Mouse (Mus musculus): ENCODE results near the gene Tsr2. TPM values are rescaled to one million over a fixed set of nuclear protein-coding genes. Genes with fewer than 3 reads are reported as not detected.

The Tsr2 gene
- total RNA-seq (2021): 10 to 100 TPM; 72.6 to 75.3 TPM

- intact Hi-C loops (cut with DNase I): loop anchor here (5.0 kb wide), 1 partner anchor 79 kb away; the partner anchor contains the start of gene Gnl3l
- peak; percentile 71 to 72 for DNase-seq (ENCODE audit: low spot score in 2 of 2)
These were observed at the start of gene Tsr2 for GRCm38 (mm10) chrX:151096171-151097058. Gene Tsr2, minus strand, starts transcription at chrX:151096543.

GRCm38 (mm10) chrX:151132785-151133184 lies 36.4 kb upstream of the Tsr2 start:
- intact Hi-C loops (cut with DNase I): no loop called here
- no peak for DNase-seq (ENCODE audit: low spot score in 2 of 2)

DNA sequence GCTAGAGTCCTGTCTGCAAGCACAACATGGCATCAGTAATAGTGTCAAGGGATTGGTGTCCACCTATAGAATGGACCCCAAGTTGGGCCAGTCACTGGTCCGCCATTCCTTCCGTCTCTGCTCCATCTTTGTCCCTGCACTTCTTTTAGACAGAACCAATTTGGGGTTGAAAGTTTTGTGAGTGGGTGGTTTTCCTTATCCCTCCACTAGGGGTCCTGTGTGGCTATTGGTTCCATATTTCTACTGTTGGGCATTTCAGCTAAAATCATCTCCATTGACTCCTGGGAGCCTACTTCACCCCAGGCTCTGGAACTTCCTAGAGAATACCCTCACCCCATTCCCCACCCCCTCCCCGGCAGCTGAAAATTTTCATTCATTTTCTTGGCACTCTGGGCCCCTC lies 34.1 kb upstream of the Tsr2 start:
- DNase-seq (ENCODE audit: low spot score in 2 of 2): no peak
- intact Hi-C loops (cut with DNase I): no loop called here

DNA sequence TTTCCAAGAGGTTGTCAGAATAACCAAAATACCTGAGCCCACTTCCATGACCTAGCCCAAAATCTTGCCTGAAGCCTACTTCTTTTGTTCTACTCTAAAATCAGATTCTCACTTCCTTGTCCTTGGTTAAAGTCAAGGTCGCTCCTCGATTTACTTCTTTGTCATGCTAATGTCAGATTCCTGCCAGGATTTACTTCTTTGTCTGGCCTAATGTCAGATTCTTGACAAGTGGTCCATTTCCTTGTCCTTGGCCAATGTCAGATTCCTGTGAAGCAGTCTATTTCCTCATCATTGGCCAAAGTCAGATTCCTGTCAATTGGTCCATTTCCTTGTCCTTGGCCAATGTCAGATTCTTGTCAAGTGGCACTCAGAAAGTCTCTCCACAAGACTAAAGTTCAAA lies 27.6 kb upstream of the Tsr2 start:
- DNase-seq (ENCODE audit: low spot score in 2 of 2): no peak
- intact Hi-C loops (cut with DNase I): no loop called here

DNA sequence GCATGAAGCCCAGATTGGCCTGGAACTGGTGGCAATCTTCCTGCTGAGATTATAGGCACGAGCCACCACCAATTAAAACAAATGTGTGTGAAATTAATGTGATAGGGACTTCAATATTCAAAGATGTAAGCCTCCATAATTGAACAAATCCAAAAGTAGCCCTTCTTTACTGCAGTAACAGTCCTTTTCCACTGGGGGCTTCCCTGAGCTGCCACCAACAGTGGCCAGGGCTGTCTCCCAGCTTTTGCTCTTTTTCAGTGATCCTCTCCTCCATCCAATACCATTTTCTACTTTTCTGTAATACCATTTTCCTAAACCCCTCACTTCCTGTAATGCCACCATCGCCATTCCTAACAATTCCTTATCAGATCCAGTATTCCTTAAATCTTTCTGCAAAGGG lies 21.1 kb upstream of the Tsr2 start:
- intact Hi-C loops (cut with DNase I): no loop called here
- DNase-seq (ENCODE audit: low spot score in 2 of 2): no peak

GRCm38 (mm10) chrX:151116795-151117194 lies 20.5 kb upstream of the Tsr2 start:
- DNase-seq (ENCODE audit: low spot score in 2 of 2): peak in 1 of 2 experiments; percentile 9

DNA sequence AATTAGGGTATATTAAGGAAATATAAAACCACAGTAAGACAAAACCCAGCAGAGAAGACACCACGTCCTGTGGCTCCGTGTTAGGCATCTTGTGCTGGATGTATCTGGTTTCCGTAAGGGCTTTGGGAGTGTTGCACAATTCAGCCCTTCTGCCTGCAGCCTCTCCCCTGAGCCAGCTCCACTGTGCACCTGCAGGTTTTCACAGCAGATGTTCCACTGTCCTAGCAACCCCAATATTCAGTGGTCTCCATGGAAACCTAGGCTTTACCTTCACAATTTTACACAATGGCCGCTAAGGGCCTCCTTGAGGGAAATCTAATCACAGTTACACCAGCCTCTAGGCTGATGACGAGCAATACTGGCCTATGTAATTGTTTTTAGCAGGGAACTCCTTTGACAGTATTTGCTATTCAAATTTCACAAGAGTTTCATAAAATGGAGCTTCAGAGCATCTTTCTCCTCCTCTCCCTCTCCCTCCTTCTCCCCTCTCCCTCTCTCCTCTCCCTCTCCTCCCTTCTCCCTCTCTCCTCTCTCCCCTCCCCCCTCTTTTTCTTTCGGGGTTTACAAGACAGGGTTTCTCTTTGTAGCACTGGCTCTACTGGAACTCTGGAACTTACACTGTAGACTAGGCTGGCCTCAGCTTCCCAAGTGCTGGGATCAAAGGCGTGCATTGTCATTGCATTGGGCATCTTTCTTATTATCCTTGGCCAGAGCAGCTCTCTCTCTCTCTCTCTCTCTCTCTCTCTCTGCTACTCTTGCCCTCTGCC lies 11.1 kb upstream of the Tsr2 start:
- DNase-seq (ENCODE audit: low spot score in 2 of 2): no peak
- intact Hi-C loops (cut with DNase I): no loop called here

More at GRCm38 (mm10) chrX:151116795-151117194, 20.5 kb upstream of the Tsr2 start:
- intact Hi-C loops (cut with DNase I): no loop called here

DNA sequence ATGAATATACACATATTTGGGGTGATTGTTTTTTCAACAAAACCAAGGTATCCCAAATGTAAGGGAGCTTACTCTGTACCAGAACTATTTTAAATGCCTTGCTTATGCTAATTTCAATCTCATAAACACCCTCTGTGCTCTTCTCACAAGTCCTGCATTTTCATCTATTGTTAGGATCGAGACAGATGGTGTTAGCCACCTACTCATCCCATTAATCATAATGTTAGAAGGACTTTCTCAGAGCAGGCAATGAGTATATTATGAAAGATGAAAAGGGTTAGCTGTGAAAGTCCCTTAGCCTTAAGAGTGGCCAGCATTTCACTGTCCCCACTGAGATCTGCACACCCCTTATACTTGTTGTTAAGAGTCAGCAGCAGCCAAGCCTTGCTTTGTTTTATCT lies 8.9 kb downstream of the Tsr2 start:
- DNase-seq (ENCODE audit: low spot score in 2 of 2): no peak
- intact Hi-C loops (cut with DNase I): no loop called here

DNA sequence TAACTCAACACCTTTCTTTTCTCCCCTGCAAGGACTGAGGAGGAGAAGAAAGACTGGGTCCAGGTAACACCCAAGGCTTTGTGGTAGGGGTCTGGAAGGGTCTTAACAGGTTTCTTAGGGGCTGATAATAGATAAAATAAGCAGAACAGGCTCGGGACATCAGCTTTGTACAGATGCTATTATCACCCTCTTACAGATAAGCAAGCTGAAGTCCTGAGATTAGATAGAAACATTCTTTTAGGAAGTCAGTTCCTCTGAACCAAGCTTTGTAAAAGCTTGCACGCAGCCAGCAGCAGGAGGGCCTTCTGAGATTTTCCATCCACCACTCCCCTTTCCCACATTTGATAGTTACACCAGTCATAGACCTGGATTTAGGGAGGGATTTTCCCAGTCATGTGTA lies 10.7 kb downstream of the Tsr2 start:
- intact Hi-C loops (cut with DNase I): no loop called here
- DNase-seq (ENCODE audit: low spot score in 2 of 2): no peak

GRCm38 (mm10) chrX:151076941-151077485 lies 19.3 kb downstream of the Tsr2 start:
- intact Hi-C loops (cut with DNase I): no loop called here
- DNase-seq (ENCODE audit: low spot score in 2 of 2): no peak

DNA sequence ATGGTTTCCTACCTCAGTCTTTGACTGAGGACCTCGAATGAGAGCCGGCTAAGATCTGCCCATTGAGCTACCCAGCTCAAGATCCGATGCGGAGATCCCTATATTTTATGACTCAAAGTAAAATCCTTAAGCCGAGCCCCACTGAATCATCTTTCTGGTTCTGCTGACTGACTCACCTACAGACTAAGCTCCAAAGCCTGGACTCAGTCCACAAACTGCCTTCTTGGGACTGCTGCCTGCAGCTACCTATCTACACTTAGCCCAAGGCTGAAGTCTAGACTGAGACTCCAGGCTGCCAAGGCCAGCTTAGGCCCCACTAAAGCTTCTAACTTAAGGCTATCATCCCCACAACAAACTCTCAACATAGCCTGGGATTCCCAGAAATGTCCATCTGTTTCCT lies 20.3 kb downstream of the Tsr2 start:
- no peak for DNase-seq (ENCODE audit: low spot score in 2 of 2)
- intact Hi-C loops (cut with DNase I): no loop called here

- DNase-seq (ENCODE audit: low spot score in 2 of 2): no peak
- intact Hi-C loops (cut with DNase I): no loop called here
These were observed 28.5 kb downstream of the Tsr2 start for GRCm38 (mm10) chrX:151067876-151068275.

- DNase-seq (ENCODE audit: low spot score in 2 of 2): no peak
- intact Hi-C loops (cut with DNase I): no loop called here
These were observed 30.2 kb downstream of the Tsr2 start for GRCm38 (mm10) chrX:151066071-151066666.

GRCm38 (mm10) chrX:151061615-151062299 lies 34.6 kb downstream of the Tsr2 start:
- intact Hi-C loops (cut with DNase I): no loop called here
- DNase-seq (ENCODE audit: low spot score in 2 of 2): no peak

- intact Hi-C loops (cut with DNase I): no loop called here
- DNase-seq (ENCODE audit: low spot score in 2 of 2): no peak
These were observed 37.0 kb downstream of the Tsr2 start for GRCm38 (mm10) chrX:151059346-151059745.

DNA sequence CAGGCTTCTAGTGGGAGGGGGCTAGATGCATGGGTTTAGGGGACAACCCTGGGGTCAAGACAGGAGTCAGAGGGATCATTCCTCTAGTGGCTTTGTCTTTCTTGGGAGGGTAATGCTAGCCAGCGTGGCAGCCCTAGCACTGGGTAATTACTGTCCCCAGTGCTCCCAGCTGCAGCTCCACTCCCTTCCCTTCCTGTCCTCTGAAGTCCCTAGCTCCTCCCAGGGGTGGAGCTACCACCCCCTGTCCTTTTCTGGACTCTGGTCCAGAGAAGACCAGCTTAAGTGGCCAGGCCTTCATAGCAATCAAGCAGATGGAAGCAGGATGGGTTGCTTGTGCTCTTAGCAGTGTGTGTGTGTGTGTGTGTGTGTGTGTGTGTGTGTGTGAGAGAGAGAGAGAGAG lies 40.8 kb downstream of the Tsr2 start:
- intact Hi-C loops (cut with DNase I): no loop called here
- no peak for DNase-seq (ENCODE audit: low spot score in 2 of 2)

DNA sequence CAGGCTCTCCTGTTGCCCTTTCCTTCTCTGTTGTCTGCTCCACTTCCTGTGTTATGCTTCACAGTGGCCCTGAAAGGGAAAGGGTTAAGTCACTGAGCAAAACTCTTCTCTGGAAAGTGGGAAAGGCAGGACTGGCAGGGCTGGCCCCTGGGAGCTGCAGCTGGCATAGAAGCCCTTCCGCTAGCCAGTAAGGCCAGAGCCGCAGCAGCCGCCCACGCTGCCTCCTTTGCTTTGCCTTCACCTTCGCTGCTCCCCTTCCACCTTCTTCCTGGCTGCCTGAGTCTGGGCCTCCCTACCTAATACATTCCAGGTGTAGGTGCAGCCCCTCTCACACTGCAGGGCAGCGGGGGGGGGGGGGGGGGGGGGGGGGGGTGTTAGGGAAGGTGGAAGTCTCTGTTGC lies 41.9 kb downstream of the Tsr2 start:
- intact Hi-C loops (cut with DNase I): no loop called here
- DNase-seq (ENCODE audit: low spot score in 2 of 2): no peak

DNA sequence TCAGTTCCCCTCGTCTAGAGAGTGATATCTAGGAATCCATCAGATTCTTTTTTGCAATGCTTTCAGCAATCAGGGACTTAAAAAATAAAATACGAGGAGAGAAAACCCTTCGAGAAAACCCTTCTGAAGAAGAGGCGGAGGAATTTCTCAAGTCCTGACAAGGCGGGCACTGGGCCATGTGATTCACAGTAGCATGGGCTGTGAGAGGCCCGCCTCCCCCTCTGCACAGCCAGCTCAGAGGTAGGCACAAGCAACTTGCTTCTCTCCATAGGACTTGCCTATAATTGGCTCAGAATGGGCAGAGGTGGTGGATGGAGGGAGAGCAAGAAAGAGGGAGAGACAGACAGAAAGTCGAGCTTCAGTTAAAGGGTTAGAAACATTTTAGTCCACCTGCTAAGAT lies 46.0 kb downstream of the Tsr2 start:
- DNase-seq (ENCODE audit: low spot score in 2 of 2): peak; percentile 49 to 70
- intact Hi-C loops (cut with DNase I): no loop called here

DNA sequence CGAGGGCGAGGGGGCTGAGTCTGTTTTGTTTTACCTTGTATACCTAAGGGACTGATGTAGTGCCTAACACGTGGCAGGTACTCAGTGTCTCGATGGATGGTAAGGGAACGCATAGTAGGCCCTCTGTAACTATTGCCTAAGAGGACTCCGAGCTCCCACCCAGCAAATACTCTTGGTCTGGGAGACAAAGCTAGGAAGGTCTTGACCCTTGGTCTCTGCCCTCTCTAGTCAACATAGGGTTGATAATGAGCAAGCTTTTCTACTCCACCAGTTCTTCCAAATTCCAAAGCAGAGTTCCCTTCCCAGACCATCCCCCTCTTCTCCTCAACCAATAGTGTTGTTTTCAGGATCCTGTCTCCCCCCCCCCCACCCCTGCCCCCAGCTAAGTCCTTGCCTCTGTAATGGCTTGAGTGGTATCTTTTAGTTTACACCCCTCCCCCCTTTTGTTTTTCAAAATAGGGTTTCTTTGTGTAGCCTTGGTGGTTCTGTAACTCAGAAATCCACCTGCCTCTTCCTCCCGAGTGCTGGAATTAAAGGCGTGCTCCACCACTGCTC lies 46.6 kb downstream of the Tsr2 start:
- intact Hi-C loops (cut with DNase I): no loop called here
- DNase-seq (ENCODE audit: low spot score in 2 of 2): no peak
